Mouse (Mus musculus): ENCODE measurements around the gene Vkorc1. TPM values are rescaled to one million over a fixed set of nuclear protein-coding genes. Genes with fewer than 3 reads are reported as not detected.
"Not testable (repeated sequence)": the region's sequence is repeated elsewhere in the genome, so short reads cannot be mapped to it uniquely, and the experiment has no call there.

Vkorc1 gene
- 261 and 316 TPM in 2 replicates for total RNA-seq (2014; rRNA removed)
- polyA plus RNA-seq (2012; rRNA removed), result 833 and 889 TPM in 2 replicates

- DNase-seq (ENCODE audit: extremely low read depth, low read depth, low spot score), result peak; percentile 97
- Histone ChIP-seq H3K4me1 (ENCODE audit: control insufficient read depth, insufficient read depth, low read length) (peaks cover 18% of the 10 kb centered on the region; the same call in 1 of the 2 replicates), H3K27me3 (ENCODE audit: control insufficient read depth, insufficient read depth, low read length) (no peaks in the 10 kb centered on the region), H3K79me2 (ENCODE audit: control insufficient read depth, insufficient read depth, low read length) (no peaks in the 10 kb centered on the region), H3K4me3 (ENCODE audit: insufficient read depth, low read depth, low read length) (peak within 1 kb of the TSS; percentile 69), H3K9ac (ENCODE audit: low read depth, low read length) (peak within 1 kb of the TSS; percentile 87), H3K36me3 (ENCODE audit: control insufficient read depth, insufficient read depth, low read length) (peaks cover 11% of the 10 kb centered on the region), H3K27ac (replicated peaks; ENCODE audit: insufficient read depth, low read depth, low read length) (peak within 1 kb of the TSS; percentile 85)
- peak; percentile 52 for TF ChIP-seq CTCF (IDR thresholded peaks at IDR 0.05; ENCODE audit: low read depth, low read length)
- peak; percentile 97 for TF ChIP-seq POLR2A (IDR thresholded peaks at IDR 0.05; ENCODE audit: extremely low read depth, insufficient read depth, low read length)
- whole genome bisulfite sequencing, result 0% methylated on average over 26 of the region's 26 CpGs
These were observed at the start of gene Vkorc1, which contains the start of gene Gm21974 for GRCm38 (mm10) chr7:127895442-127895841. Vkorc1 (minus strand) TSS chr7:127895617. Gm21974 (minus strand) TSS chr7:127895454.

- H3K4me1 ChIP-seq (ENCODE audit: control insufficient read depth, insufficient read depth, low read length), result no peaks in the 10 kb centered on the region
- 17% methylated on average over 23 of the region's 23 CpGs for WGBS
- H3K9ac ChIP-seq (ENCODE audit: low read depth, low read length), result no peak overlapping the region
- no peak overlapping the region for H3K27ac ChIP-seq (replicated peaks; ENCODE audit: insufficient read depth, low read depth, low read length)
- TF ChIP-seq CTCF (IDR thresholded peaks at IDR 0.05; ENCODE audit: low read depth, low read length), result no peak
- no peak for TF ChIP-seq POLR2A (IDR thresholded peaks at IDR 0.05; ENCODE audit: extremely low read depth, insufficient read depth, low read length)
- H3K4me3 ChIP-seq (ENCODE audit: insufficient read depth, low read depth, low read length), result no peak overlapping the region
- H3K79me2 ChIP-seq (ENCODE audit: control insufficient read depth, insufficient read depth, low read length), result no peaks in the 10 kb centered on the region
- no peaks in the 10 kb centered on the region for H3K36me3 ChIP-seq (ENCODE audit: control insufficient read depth, insufficient read depth, low read length)
- no peak for DNase-seq (ENCODE audit: extremely low read depth, low read depth, low spot score)
- H3K27me3 ChIP-seq (ENCODE audit: control insufficient read depth, insufficient read depth, low read length), result peaks cover 2% of the 10 kb centered on the region; the same call in 1 of the 2 replicates
These were observed 49.2 kb upstream of the Vkorc1 start for GRCm38 (mm10) chr7:127944614-127945013.

GRCm38 (mm10) chr7:127942097-127942496 lies 46.7 kb upstream of the Vkorc1 start:
- not testable (repeated sequence) for H3K27ac ChIP-seq (replicated peaks; ENCODE audit: insufficient read depth, low read depth, low read length); H3K4me1 ChIP-seq (ENCODE audit: control insufficient read depth, insufficient read depth, low read length); DNase-seq (ENCODE audit: extremely low read depth, low read depth, low spot score); H3K4me3 ChIP-seq (ENCODE audit: insufficient read depth, low read depth, low read length); H3K79me2 ChIP-seq (ENCODE audit: control insufficient read depth, insufficient read depth, low read length); H3K36me3 ChIP-seq (ENCODE audit: control insufficient read depth, insufficient read depth, low read length); H3K9ac ChIP-seq (ENCODE audit: low read depth, low read length); H3K27me3 ChIP-seq (ENCODE audit: control insufficient read depth, insufficient read depth, low read length)
- WGBS, result 61% methylated on average over 2 of the region's 2 CpGs

GRCm38 (mm10) chr7:127936216-127936884 lies 40.9 kb upstream of the Vkorc1 start:
- Histone ChIP-seq H3K27me3 (ENCODE audit: control insufficient read depth, insufficient read depth, low read length) (no peaks in the 10 kb centered on the region), H3K4me1 (ENCODE audit: control insufficient read depth, insufficient read depth, low read length) (peaks cover 5% of the 10 kb centered on the region), H3K27ac (replicated peaks; ENCODE audit: insufficient read depth, low read depth, low read length) (no peak overlapping the region), H3K79me2 (ENCODE audit: control insufficient read depth, insufficient read depth, low read length) (no peaks in the 10 kb centered on the region), H3K4me3 (ENCODE audit: insufficient read depth, low read depth, low read length) (no peak overlapping the region; the same call in 1 of the 2 replicates), H3K9ac (ENCODE audit: low read depth, low read length) (peak overlapping the region; percentile 85; the same call in 1 of the 2 replicates), H3K36me3 (ENCODE audit: control insufficient read depth, insufficient read depth, low read length) (no peaks in the 10 kb centered on the region)
- TF ChIP-seq POLR2A (IDR thresholded peaks at IDR 0.05; ENCODE audit: extremely low read depth, insufficient read depth, low read length) (no peak), CTCF (IDR thresholded peaks at IDR 0.05; ENCODE audit: low read depth, low read length) (no peak)
- no peak for DNase-seq (ENCODE audit: extremely low read depth, low read depth, low spot score)
- 72% methylated on average over 18 of the region's 18 CpGs for WGBS

GRCm38 (mm10) chr7:127935748-127936159 lies 40.3 kb upstream of the Vkorc1 start:
- 1% methylated on average over 38 of the region's 38 CpGs for WGBS
- TF ChIP-seq CTCF (IDR thresholded peaks at IDR 0.05; ENCODE audit: low read depth, low read length) (no peak), POLR2A (IDR thresholded peaks at IDR 0.05; ENCODE audit: extremely low read depth, insufficient read depth, low read length) (no peak)
- no peak overlapping the region for H3K27ac ChIP-seq (replicated peaks; ENCODE audit: insufficient read depth, low read depth, low read length)

More at GRCm38 (mm10) chr7:127935748-127936159, 40.3 kb upstream of the Vkorc1 start:
- no peaks in the 10 kb centered on the region for H3K27me3 ChIP-seq (ENCODE audit: control insufficient read depth, insufficient read depth, low read length)
- H3K36me3 ChIP-seq (ENCODE audit: control insufficient read depth, insufficient read depth, low read length), result no peaks in the 10 kb centered on the region
- H3K4me1 ChIP-seq (ENCODE audit: control insufficient read depth, insufficient read depth, low read length), result peaks cover 8% of the 10 kb centered on the region
- H3K4me3 ChIP-seq (ENCODE audit: insufficient read depth, low read depth, low read length), result peak overlapping the region; percentile 78
- no peaks in the 10 kb centered on the region for H3K79me2 ChIP-seq (ENCODE audit: control insufficient read depth, insufficient read depth, low read length)
- DNase-seq (ENCODE audit: extremely low read depth, low read depth, low spot score), result no peak
- H3K9ac ChIP-seq (ENCODE audit: low read depth, low read length), result peak overlapping the region; percentile 85

Measured in liver, adult 2 months (tissue).